Mouse (Mus musculus) mouse embryonic stem cell (cell line): ENCODE results near the gene Opcml.

Experiments used
- in situ Hi-C, 2 experiments: fragments of 300-500 bp; cut with MboI; formaldehyde crosslinking; loops; 1 replicate in 1 of 2; 3 replicates in 1 of 2; pipeline ENCODE4 v1.14.3; 2019 to 2020; ENCODE audit warnings: low sequenced_read_pairs in 2 of 2, low pct_unique_long_range_greater_than_20kb in 1 of 2, mixed read lengths in 1 of 2; ENCODE audit not compliant: unreplicated experiment in 1 of 2

The Opcml gene

DNA sequence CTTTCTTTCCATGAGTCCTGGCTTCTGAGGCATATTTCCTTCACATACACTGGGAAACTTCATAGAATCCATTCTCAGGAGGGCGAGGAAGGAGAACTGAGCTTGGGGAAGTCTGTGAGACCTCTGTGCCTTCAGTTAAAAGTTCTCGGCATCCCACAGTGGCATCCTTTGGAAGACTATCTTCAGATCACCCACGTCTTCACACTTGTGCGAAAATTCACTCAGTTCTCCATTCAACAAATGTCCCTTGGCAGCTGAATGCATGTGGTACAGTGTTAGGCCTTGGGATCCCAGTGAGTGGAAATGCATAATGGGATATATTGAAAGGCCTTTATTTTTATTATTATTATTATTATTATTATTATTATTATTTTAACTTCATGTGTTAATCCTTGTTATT is 304.1 kb downstream of the Opcml start:
- in situ Hi-C loops, result no loop called here

DNA sequence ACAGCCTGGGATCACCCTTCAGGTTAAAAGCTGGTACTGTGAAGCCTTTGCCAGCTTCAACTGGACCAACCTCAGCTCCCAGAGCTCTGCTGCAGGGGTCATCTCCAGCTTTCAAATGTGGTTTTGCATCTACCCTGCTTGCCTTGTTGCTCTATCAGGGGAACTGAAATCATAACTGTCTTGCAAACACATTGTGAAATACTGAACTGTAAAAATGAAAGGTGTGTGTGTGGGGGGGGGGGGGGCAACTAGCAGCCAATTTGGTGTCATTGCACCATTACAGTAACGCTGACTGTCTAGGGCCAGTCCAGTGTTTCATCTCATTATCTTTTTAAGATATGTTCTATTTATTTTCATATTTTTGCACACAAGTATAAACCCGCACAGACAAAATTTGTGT is 305.6 kb downstream of the Opcml start:
- in situ Hi-C loops, result no loop called here

DNA sequence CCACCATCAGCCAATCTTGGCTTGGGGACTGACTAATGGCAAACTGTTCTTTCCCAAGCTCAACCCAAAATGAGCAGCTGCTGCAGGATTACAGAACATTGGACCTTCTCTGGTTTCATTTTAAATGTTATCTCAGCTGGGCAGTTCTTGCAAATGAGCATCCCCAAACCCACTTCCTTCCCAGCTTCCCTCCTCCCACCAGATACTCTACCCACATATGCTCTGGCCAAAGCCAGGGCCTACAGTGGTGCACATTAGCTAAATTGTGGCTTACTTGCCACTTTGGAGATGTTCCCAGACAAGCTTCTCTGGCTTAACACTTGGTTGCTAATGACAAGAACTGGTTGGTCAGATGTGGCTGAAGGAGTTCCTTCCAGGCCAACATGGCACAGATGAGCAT is 311.4 kb downstream of the Opcml start:
- in situ Hi-C loops, result no loop called here

DNA sequence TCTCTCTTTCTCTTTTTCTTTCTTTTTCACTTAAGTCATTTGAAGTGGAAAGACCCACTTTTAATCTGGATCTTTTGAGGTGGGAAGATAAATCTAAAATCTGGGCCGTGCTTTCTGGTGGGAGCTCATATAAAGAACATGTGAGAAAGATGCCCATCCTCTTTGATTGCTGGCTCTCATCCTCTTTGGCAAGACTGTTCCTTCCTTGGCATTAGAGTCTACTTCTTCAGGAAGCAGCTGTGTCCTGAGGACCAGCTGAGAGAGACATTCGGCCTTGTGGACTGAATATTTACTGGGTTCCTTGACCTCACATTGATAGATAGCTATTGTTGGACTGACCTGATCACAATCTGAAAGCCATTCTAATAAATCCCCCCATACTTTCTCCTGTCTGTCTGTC is 331.3 kb downstream of the Opcml start:
- in situ Hi-C loops, result no loop called here

DNA sequence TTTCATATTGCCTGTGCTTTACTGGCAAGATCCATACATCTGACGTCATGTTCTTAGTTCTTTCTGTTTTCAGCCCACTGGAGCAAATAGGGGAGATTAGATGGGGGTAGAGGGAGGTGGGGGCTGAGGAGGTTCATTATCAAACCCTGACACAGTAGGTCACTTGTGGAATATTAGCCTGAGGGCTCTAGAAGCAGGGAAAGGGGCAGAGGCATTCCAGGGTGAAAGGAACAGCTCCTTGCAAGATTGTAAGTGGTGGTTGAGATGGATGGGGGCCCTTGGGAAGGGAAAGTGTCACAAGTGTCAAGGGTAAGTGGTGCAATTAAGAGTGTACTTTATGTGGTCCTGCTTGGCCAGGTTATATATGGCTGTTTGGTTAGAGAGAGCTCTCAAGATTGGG is 338.2 kb downstream of the Opcml start:
- in situ Hi-C loops, result no loop called here

DNA sequence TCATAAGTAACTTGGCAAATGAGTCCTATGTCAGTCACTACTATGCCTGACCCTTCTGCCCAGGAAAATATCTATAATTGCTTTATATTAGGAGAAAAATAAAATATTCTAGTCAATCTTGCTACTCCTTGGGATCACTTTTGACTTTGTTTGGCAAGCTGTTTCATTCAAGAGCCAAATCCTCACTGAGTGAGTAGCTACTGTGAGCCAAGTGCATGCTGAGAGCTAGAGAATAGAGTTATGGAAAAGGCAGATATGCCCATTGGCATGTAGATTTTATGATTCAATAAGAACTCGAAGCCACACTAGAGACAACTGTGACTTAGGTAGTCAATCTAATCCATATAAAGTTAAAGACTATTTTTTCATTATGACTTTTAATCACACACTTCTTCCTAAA is 340.9 kb downstream of the Opcml start:
- in situ Hi-C loops, result no loop called here

DNA sequence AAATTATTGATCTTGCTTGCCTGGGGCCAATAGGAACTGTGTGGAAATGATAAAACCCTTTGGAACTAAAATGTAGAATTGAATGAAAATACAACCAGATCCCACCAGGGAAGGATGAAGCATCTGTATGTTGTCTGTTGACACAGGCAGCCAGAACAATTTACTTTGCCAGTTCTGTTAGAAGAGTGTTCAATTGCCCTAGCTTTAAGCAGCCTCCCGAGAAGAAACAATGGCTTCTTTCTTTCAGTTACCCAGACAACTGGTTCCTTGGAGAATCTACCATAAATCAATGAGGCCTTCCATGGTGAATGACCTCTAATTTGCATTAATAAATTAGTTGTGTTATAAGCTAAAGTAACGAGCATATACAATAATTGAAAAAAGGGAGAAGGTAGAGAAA is 346.0 kb downstream of the Opcml start:
- in situ Hi-C loops, result no loop called here

DNA sequence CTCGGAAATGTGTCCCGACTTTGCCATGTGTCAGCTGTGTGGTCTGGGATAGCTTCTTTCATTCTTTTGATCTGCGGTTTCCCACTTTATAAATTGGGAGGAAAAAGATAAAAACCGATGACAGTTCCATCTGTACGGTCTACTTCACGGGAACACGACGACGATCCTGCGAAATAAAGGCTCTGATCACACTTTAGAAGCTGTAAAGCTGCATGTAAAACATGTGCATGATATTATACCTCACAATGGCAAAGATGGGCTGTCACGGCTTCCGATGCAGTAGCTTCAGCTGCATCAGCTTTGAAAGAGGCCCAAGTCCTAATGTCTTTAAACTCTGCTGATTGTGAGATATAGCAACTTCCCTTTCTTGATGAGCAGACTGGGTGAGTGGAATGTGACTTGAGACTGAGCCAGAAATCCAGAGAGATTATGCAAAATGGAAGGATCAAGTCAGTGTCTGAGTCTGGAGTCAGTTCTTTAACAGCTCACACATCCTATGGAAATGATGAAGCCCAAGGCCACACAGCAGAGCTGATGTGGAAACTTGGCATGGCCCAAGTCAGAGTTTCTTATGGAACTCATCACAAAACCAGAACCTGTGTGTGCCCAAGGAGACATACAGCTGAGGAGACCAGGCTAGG is 349.5 kb downstream of the Opcml start:
- in situ Hi-C loops, result no loop called here

DNA sequence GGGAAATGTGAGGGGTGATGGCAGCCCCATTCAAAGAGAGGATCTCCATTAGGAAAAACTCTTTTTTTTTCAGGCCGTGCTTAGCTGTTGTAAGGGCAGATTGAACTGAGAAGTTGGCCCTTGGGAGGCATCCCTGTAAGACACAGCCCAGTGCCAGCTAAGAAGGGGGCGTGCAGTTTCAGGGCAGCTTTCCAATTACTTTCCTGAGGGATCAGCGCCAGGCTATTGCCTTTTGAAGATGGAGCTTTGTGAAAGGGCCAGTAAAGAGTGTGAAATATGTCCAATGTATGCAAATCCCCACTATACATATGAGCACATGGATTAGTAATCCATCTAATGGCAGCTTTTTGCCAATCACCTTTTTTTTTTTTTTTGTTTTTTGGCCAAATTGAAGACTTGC is 358.9 kb downstream of the Opcml start:
- in situ Hi-C loops, result no loop called here

DNA sequence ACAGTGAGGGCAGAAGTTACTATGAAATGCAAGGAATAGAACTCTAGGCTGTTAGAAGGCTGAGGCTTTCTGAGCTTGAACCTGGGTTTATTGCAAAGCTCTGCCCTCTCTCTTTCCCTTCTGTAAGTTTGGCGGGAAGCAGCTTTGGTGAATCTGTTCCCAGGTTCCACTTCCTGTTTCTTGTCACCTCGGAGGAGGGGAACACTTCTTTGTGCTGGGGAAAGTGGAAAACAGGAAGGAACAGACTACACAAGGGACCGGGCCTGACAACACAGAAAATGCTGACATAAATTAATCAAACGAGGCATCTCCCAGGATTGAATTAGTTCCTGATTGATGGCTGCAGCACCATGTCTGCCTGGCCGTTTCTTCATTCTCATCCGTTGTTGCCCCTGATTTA is 363.2 kb downstream of the Opcml start:
- in situ Hi-C loops, result no loop called here

DNA sequence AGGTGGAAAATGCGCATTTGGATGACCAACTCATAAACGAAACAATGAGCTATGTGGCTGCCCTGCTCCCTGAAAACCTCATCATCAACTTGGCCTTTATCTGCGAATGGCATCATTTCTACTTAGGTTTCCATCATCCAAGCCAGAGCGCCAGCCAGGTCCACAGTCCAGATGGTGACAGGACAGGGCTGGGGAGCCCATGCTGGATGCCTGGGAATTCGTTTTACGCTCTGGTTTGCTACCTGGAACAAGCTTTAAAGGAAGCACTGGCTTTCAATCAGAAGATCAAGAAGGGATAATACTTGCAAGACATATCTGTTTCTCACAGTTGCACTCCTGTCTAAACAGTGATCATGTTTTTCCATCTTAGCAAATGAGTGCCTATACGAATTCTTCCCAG is 366.5 kb downstream of the Opcml start:
- in situ Hi-C loops, result no loop called here

DNA sequence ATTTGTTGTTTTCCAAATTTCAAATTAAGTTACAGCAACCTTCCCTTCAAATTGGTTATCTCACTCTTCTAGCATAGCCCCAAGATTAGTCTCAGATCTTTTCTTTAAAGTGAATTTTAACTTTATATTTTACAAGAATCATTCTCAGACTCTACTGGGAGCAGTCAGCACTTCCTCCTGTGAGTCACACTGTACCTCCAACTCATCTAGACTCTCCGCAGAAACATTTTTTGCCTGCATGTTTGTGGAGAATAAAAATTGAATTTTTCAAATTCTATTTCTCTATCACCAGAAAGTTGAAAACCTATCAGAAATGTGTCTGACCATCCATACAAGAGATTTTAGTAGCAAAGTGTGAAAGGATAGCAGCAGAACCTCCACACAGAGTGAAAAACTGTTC is 370.4 kb downstream of the Opcml start:
- in situ Hi-C loops, result no loop called here

DNA sequence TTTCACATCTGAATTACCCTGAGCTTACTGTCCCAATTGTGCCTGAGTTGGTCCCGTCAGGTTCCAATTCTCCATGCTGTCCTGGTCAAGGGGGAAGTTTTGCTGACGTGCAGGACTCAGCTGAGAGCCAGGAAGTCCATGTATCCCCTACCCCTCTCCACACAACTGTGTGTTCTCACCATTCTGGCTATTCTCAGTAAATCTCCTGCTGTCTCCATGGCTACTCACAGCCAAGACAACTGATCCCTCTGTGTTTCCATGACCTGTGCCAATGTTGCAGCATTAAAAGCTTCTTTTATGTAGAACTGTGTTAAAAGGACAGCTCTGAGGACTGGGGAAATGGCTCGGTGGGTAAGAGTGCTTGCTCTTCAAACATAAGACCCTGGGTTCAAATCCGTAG is 373.4 kb downstream of the Opcml start:
- in situ Hi-C loops, result no loop called here

DNA sequence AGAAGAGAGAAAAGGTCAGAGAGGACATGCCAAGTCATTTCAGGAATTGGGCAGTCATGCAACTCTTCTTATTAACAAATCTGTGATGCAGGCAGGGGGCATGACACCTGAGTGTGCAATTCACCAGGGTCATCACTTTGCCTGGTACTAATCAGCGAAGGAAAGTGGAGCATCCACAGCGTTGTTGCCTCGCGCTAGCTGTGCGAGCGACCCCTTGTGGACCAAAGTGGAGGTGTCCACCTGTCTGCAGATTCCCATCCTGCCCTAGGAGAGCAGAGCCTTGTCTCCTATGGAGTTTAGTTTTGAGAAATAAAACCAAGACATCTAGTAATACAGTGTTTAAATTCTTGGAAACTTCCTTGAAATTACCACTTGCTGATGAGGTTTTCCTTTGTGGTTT is 381.3 kb downstream of the Opcml start:
- in situ Hi-C loops, result no loop called here

DNA sequence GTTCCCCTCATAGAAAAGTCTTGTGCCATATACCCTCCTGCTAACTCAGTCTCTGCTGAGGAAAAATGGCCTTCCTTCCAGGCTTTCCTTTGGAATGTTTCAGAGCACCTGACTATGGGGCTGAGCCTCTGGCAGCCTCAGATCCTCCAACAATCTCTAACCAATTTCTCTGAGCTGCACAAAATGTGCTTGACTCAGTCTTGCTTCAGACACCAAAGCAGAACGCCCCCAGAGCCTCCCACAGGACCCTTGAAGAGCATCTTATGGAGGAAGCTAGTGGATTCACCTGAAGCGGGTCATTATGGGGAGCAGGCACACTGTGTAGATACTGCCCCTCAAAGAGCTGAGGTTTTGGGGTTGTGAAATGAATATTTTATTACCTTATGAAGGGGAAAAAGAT is 386.5 kb downstream of the Opcml start:
- in situ Hi-C loops, result no loop called here

DNA sequence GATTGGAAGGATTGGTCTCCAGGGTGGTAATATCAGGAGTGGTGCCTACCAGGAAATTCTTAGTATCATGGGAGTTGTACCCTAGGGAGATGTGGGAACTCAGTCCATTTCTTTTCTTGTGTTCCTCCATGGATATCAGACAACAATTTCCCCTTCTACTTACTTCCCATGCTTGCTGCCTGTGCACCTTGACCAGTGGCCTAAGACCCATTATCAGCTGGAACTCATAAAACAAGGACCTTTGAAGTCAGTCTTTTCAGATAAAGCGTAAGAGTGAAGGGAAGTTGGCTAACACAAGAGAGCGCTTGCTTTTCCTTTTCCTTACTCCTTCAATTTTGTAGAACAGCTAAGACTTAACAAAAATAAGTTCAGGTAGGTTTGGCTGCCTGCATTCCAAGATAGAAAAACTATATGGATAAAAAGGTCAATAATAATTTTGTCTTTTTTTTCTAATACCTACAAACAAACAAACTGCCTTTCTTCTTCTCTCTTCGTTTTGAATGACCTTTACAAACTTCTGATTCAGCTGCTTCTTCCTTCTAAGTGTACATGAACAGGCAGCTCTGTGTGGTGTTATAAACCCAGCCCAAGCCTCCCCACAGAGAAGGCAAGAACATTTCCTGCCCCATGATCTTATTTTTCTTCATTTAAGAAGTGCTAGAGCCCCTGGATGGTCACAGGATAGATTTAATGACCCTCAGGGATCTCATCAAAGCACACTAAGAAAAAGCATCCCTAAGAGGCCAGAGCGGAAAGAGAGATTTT is 387.7 kb downstream of the Opcml start:
- in situ Hi-C loops, result no loop called here

DNA sequence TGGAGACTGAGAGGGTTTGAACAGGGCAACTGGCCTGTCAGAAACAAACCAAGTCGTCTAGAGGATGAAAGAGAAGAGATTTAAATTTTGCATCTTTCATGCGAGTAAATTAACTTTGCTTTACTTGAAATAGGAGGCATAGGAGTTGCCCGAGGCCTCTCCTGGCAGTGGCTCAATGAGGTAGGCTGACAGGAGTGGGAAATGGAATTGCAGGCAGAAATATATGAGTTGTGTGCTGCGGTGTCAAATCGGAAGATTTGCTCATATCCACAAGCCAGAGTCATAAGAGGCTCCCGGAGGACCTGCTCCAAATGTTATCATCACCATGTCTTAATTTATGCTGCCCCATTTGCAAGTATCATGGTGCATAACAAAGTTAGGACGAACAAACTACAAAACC is 391.3 kb downstream of the Opcml start:
- in situ Hi-C loops, result no loop called here

DNA sequence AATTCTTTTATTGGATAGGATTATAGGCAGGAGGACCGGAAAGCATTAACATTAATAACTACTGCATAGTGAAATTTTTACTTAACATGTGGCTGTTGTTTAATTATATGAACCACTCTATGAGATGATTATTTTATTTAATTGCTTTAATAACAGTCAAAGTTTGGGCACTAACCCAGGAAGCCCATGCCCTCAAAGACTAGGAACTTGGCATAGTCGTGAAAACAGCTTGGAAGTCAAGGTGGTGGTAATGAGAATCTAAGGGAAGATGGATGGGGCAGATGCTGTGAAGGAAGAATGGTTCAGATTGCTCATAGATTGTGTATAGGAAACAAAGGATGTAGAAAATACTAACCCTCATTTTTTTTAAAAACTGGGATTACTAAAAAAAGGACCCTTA is 399.7 kb downstream of the Opcml start:
- in situ Hi-C loops, result no loop called here

DNA sequence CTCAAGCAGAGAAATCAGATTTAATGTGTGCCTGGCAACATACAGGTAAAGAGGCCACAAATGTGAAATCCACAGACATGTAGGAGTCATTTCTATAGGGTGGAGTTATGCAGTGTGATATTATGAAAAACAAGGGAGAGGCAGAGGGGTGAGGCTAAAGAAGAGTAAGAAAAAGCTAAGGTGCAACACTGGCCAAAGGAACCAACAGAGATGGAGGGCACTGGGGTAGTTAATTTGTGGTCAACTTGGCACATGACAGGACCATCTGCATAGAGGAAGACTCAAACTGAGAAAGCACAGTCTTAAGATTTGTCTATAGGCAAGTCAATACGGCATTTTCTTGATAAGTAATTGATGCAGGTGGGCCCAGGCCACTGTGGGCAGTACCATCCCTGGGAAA is 400.2 kb downstream of the Opcml start:
- in situ Hi-C loops, result no loop called here

DNA sequence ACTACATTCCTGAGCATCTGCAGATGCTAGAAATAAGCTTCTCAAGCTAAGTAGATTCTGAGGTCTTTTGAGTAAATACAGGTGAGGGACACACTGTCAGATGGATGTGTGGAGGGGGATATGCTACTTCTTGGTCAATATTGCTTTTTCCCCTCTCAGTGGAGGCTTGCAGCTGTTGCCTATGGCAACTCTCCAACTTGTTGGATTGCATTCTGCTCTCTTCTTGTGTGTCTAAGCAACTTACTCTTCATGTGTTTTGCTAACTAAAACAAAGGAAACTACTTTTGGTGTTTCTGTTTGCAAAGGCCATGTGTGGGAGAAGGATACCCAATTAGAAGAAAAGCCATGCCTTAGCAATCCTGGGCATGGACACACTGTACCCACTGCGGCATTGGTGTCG is 406.0 kb downstream of the Opcml start:
- in situ Hi-C loops, result no loop called here
